Mouse (Mus musculus) midbrain, embryonic 11.5 days (tissue): Measurements from ENCODE around the gene Gen1. TPM values are rescaled to one million over a fixed set of nuclear protein-coding genes. Genes with fewer than 3 reads are reported as not detected.

Experiments
- ATAC-seq: fragments of 200-750 bp; cut with Nextera tagmentation; 2 replicates; pipeline ENCODE4 v1.8.0; 2017; ENCODE audit warnings: moderate TSS enrichment, moderate library complexity; ENCODE audit not compliant: low FRiP score
- DNase-seq: peaks from one replicate; pipeline ENCODE4 v3.0.0; 2015; ENCODE audit warnings: low spot score; ENCODE audit errors: missing footprints
- H3K27ac ChIP-seq: fragments of 300-500 bp; sonication (generic); 2 replicates; pipeline ENCODE4 v1.5.1; 2014; ENCODE audit warnings: low read depth, low read length
- H3K27me3 ChIP-seq: fragments of 300-500 bp; sonication (generic); 2 replicates; pipeline ENCODE4 v1.6.1; 2014; ENCODE audit warnings: mild to moderate bottlenecking, low read length, moderate library complexity, mixed read lengths; ENCODE audit not compliant: control insufficient read depth, insufficient read depth
- H3K36me3 ChIP-seq: fragments of 300-500 bp; sonication (generic); 2 replicates; pipeline ENCODE4 v1.6.1; 2014; ENCODE audit warnings: mild to moderate bottlenecking, low read length, moderate library complexity, mixed read lengths; ENCODE audit not compliant: control insufficient read depth, insufficient read depth
- H3K4me1 ChIP-seq: fragments of 300-500 bp; sonication (generic); 2 replicates; pipeline ENCODE4 v1.6.1; 2014; ENCODE audit warnings: low read length; ENCODE audit not compliant: control insufficient read depth, insufficient read depth
- H3K4me2 ChIP-seq: fragments of 300-500 bp; sonication (generic); 2 replicates; pipeline ENCODE4 v1.6.1; 2014; ENCODE audit warnings: mild to moderate bottlenecking, moderate library complexity
- H3K4me3 ChIP-seq: fragments of 300-500 bp; sonication (generic); 2 replicates; pipeline ENCODE4 v1.5.1; 2014; ENCODE audit warnings: low read depth, low read length
- H3K9ac ChIP-seq: fragments of 300-500 bp; sonication (generic); 2 replicates; pipeline ENCODE4 v1.6.1; 2014; ENCODE audit warnings: low read length
- H3K9me3 ChIP-seq: fragments of 300-500 bp; sonication (generic); 2 replicates; pipeline ENCODE4 v1.6.1; 2016; ENCODE audit warnings: low read length; ENCODE audit not compliant: control insufficient read depth
- WGBS: fragments of 180-500 bp; shearing (Covaris S2); extraction: QIAGEN DNeasy Blood & Tissue Kit; methylation state at CpG from one replicate; pipeline ENCODE4 v1.1.7; 2014; 5-methylcytosine and 5-hydroxymethylcytosine counted together
- polyA plus RNA-seq: library from polyadenylated mRNA; unstranded; fragments of >200 nt; fragmentation: Nextera tagmentation; extraction: Ambion mirVana; gene quantifications from 2 replicates; pipeline ENCODE4 v1.2.1, GENCODE M21; 2014

Gen1 gene
- polyA plus RNA-seq, 1 experiment from 2014 or later: 20.1 TPM

- H3K4me3 ChIP-seq: no peak overlapping the region
- WGBS: 64% methylated on average over 3 of the region's 3 CpGs
- H3K4me2 ChIP-seq: no peak overlapping the region
- DNase-seq (no peak), ATAC-seq (no peak)
- H3K9me3 ChIP-seq: no peaks in the 10 kb centered on the region
- no peak overlapping the region for H3K27ac ChIP-seq
- no peaks in the 10 kb centered on the region for H3K4me1 ChIP-seq
- H3K27me3 ChIP-seq: no peaks in the 10 kb centered on the region
- H3K9ac ChIP-seq: no peak overlapping the region
- H3K36me3 ChIP-seq: no peaks in the 10 kb centered on the region
These were observed 49.1 kb downstream of the Gen1 start for GRCm38 (mm10) chr12:11216454-11216853.

DNA sequence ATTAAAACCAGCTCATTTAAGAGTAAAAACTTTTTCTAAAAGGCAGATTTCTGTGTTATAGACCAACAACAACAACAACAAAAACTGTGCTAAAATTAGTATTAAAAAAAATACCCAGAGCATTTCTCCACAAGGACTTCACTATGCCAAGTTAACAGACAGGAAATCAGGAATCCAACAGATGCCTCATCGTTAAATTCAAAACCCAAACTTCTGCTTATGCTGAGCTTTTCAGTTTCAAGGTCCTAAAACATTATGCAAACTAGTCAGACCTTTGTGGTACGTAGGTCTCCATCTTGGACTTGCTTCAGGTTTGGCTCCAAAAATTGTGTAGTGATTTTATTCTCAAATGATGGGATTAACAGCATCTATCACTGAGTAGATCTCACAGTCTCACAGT lies 50.0 kb downstream of the Gen1 start:
- Histone ChIP-seq H3K27me3 (no peaks in the 10 kb centered on the region), H3K4me2 (no peak overlapping the region), H3K36me3 (no peaks in the 10 kb centered on the region), H3K9ac (no peak overlapping the region), H3K27ac (no peak overlapping the region), H3K4me1 (no peaks in the 10 kb centered on the region), H3K4me3 (no peak overlapping the region), H3K9me3 (no peaks in the 10 kb centered on the region)
- WGBS: 88% methylated on average over 2 of the region's 2 CpGs
- DNase-seq: no peak
- no peak for ATAC-seq

DNA sequence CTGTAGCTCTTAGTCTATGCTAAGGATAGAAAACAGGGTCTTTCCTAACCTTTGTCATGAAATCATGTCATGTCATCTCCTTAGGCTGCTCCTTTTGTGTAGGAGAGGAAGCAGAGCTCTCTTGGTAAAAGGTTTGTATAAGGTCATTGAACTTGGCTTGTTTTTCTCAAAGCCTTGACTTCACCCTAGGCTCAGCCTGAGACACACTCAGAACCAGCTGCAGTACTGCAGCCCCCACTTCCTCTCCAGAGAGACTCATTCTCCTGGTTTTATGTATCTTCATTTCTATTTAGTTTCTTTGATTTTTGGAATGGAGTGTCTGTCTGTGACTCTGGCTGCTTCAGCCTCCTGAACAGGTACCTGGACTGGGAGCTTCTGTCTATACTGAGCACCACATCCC lies 50.8 kb downstream of the Gen1 start:
- Histone ChIP-seq H3K9ac (no peak overlapping the region), H3K27ac (no peak overlapping the region), H3K27me3 (no peaks in the 10 kb centered on the region), H3K36me3 (no peaks in the 10 kb centered on the region), H3K9me3 (no peaks in the 10 kb centered on the region), H3K4me2 (no peak overlapping the region), H3K4me1 (no peaks in the 10 kb centered on the region), H3K4me3 (no peak overlapping the region)
- ATAC-seq (no peak), DNase-seq (no peak)

- Histone ChIP-seq H3K27ac (no peak overlapping the region), H3K4me3 (no peak overlapping the region), H3K9ac (no peak overlapping the region), H3K36me3 (no peaks in the 10 kb centered on the region), H3K4me1 (no peaks in the 10 kb centered on the region), H3K9me3 (no peaks in the 10 kb centered on the region), H3K27me3 (no peaks in the 10 kb centered on the region), H3K4me2 (no peak overlapping the region)
- no peak for DNase-seq
- WGBS: 88% methylated on average over 1 of the region's 1 CpGs
- ATAC-seq: no peak
These were observed 52.7 kb downstream of the Gen1 start for GRCm38 (mm10) chr12:11212881-11213280.

GRCm38 (mm10) chr12:11210361-11210760 lies 55.2 kb downstream of the Gen1 start:
- H3K27ac ChIP-seq: no peak overlapping the region
- 85% methylated on average over 3 of the region's 3 CpGs for WGBS
- H3K9me3 ChIP-seq: no peaks in the 10 kb centered on the region
- no peaks in the 10 kb centered on the region for H3K27me3 ChIP-seq
- no peak overlapping the region for H3K9ac ChIP-seq
- ATAC-seq: no peak
- no peak overlapping the region for H3K4me2 ChIP-seq
- H3K36me3 ChIP-seq: no peaks in the 10 kb centered on the region
- H3K4me3 ChIP-seq: no peak overlapping the region
- peak; percentile 10 for DNase-seq
- H3K4me1 ChIP-seq: no peaks in the 10 kb centered on the region

DNA sequence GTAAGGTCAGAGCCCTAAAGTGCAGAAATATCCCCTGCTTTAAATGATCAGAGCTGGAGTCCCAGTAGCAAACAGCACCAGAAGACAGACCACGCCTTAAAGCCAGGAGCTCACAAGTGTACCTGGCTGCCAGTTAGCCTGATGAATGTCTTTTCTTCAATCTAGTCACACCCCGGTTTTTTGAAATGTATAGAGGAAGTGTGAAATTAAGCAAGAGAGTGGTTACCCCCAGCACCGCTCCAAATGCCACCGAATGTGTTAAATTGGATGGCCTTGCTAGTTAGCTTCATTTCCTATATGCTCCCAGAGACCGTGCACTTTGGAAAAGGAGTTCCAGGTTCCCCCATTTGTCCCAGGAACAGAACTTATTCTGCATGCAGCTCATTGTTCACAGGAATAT lies 56.0 kb downstream of the Gen1 start:
- Histone ChIP-seq H3K9me3 (no peaks in the 10 kb centered on the region), H3K36me3 (no peaks in the 10 kb centered on the region), H3K9ac (no peak overlapping the region), H3K4me1 (no peaks in the 10 kb centered on the region), H3K27ac (no peak overlapping the region), H3K4me2 (no peak overlapping the region), H3K27me3 (no peaks in the 10 kb centered on the region), H3K4me3 (no peak overlapping the region)
- 77% methylated on average over 5 of the region's 5 CpGs for WGBS
- no peak for DNase-seq
- ATAC-seq: no peak

GRCm38 (mm10) chr12:11208872-11209271 lies 56.7 kb downstream of the Gen1 start, which contains the start of gene Msgn1:
Gene Msgn1 (minus strand): TSS chr12:11208972.
- WGBS: 67% methylated on average over 5 of the region's 5 CpGs
- Histone ChIP-seq H3K27me3 (no peaks in the 10 kb centered on the region), H3K27ac (no peak within 1 kb of the TSS), H3K9ac (no peak within 1 kb of the TSS), H3K9me3 (no peaks in the 10 kb centered on the region), H3K4me3 (no peak within 1 kb of the TSS), H3K4me2 (no peak within 1 kb of the TSS), H3K36me3 (no peaks in the 10 kb centered on the region), H3K4me1 (no peaks in the 10 kb centered on the region)
- peak; percentile 17 for DNase-seq
- no peak for ATAC-seq

- Histone ChIP-seq H3K4me1 (no peaks in the 10 kb centered on the region), H3K27me3 (no peaks in the 10 kb centered on the region), H3K36me3 (no peaks in the 10 kb centered on the region), H3K9me3 (no peaks in the 10 kb centered on the region), H3K4me2 (no peak overlapping the region), H3K9ac (no peak overlapping the region), H3K4me3 (no peak overlapping the region), H3K27ac (no peak overlapping the region)
- DNase-seq: no peak
- 70% methylated on average over 4 of the region's 4 CpGs for whole genome bisulfite sequencing
- no peak for ATAC-seq
These were observed 59.3 kb downstream of the Gen1 start for GRCm38 (mm10) chr12:11206321-11206720.

DNA sequence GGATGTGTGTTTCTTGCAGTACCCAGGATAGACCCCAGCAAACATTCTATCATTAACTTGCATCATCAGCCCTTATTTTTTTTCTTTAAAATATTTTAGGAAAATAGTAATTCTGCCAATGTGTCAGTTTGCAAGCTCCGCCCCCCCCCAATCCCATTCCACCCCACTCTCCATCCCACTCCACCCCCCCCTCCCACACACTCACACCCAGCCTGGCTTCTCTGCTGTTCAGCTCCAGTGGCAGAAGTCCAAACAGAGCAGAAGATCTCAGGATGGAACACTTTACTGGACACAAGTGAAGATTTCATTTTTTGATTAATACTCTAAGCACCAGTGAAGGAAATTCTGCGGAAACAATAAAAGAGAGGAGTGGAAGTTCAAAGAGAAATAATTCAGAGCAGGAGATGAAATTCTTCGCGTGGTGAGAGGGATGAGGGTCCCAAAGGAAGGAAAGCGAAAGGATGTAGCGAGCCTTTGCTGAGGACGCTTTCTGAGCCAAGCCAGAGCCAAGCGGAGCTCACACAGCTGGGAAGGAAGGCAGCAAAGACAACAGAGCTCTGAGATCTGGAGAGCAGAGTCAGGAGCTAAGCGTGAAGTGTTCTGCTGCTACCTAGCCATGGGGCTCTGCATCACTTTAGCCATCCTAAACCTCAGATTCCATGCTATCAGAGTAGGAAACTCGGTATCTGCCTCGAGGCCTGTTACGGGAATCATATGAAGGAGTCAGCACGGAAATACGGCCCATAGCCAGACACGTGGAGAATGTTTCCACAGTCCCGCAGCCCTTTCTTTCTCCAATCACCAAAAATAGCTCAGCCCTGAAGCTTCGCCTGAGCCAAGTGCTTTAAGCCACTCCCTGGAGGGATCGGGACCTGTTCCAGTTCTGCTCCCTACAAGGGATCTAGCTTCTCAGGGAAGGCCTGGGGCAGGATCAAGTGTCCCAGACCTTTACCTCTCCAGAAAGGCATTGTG lies 61.6 kb downstream of the Gen1 start:
- no peaks in the 10 kb centered on the region for H3K36me3 ChIP-seq
- no peak overlapping the region for H3K4me3 ChIP-seq
- H3K9me3 ChIP-seq: no peaks in the 10 kb centered on the region
- WGBS: 86% methylated on average over 18 of the region's 18 CpGs
- no peak overlapping the region for H3K27ac ChIP-seq
- DNase-seq (no peak), ATAC-seq (no peak)
- H3K9ac ChIP-seq: no peak overlapping the region
- H3K4me1 ChIP-seq: no peaks in the 10 kb centered on the region
- H3K4me2 ChIP-seq: no peak overlapping the region
- H3K27me3 ChIP-seq: no peaks in the 10 kb centered on the region
